Comparison of ENCODE assay signal across 27 mouse cellular contexts in the genomic region with DNA sequence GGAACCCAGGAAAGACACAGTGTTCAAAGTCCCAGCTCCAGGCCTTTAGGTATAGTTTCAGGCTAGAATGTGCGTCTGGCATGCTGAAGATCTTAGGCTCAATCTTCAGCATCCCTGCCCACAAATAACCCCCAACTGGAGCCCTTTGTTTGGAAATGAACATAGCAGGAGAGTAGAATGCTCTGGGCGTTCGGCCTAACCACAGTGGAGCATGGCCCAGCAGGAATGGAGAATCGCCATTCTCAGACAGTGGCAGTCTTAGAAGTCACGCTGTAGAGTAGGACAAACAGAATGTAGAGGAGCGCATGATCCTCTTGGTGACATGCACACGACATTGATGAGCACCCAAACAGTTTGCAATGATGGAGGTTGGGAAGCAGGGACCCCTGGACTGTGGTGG. TPM values are rescaled to one million over a fixed set of nuclear protein-coding genes. Genes with fewer than 3 reads are reported as not detected.
DNase-seq lines count a peak whose midpoint lies in the region; ATAC-seq and TF ChIP-seq lines count a peak whose summit lies in the region.
"Had no signal": no experiment of that assay in that cellular context is flagged by ENCODE, and none has a peak within 500 bp of the region (broad histone marks: within the 10 kb centered on the region; RNA-seq: fewer than 3 reads in every experiment).

No protein-coding gene starts in this region.

- WGBS in cerebellum, adult 2 months = 33% methylated on average over 7 of the region's 7 CpGs
- WGBS in forebrain, embryonic 13.5 days = 72% methylated on average over 7 of the region's 7 CpGs
- WGBS in forebrain, embryonic 14.5 days = 67% methylated on average over 7 of the region's 7 CpGs
- 59% methylated on average over 7 of the region's 7 CpGs for WGBS in hindbrain, postnatal 0 days
- WGBS in hindbrain, embryonic 12.5 days = 74% methylated on average over 7 of the region's 7 CpGs

- peak overlapping the region; percentile 81; the same call in 1 of the 2 replicates for H3K27ac ChIP-seq in cerebellum, adult 2 months (ENCODE audit: insufficient read depth, low read length)
- 0 out of 2 replicates have a peak overlapping the region, but pooled peaks have one; percentile 8 for H3K27ac ChIP-seq in forebrain, embryonic 13.5 days
- H3K27ac ChIP-seq in forebrain, embryonic 14.5 days (ENCODE audit: low read depth, low read length) = no peak overlapping the region
- peak overlapping the region; percentile 92; the same call in 1 of the 2 replicates for H3K27ac ChIP-seq in hindbrain, postnatal 0 days
- no peak overlapping the region for H3K27ac ChIP-seq in hindbrain, embryonic 12.5 days
- H3K27ac ChIP-seq: embryonic facial prominence, embryonic 13.5 days; heart, embryonic 13.5 days; hindbrain, embryonic 14.5 days; kidney, embryonic 15.5 days had no signal

- H3K4me2 ChIP-seq in forebrain, embryonic 13.5 days = no peak overlapping the region
- no peak overlapping the region for H3K4me2 ChIP-seq in forebrain, embryonic 14.5 days (ENCODE audit: low read length)
- H3K4me2 ChIP-seq in hindbrain, postnatal 0 days (ENCODE audit: low read depth, low read length) = no peak overlapping the region
- no peak overlapping the region for H3K4me2 ChIP-seq in hindbrain, embryonic 12.5 days (replicated peaks)
- H3K4me2 ChIP-seq: embryonic facial prominence, embryonic 13.5 days; forebrain, embryonic 15.5 days; heart, embryonic 13.5 days; kidney, embryonic 15.5 days had no signal

- no peak overlapping the region for H3K4me3 ChIP-seq in cerebellum, adult 2 months (replicated peaks; ENCODE audit: insufficient read depth, low read depth, low read length)
- H3K4me3 ChIP-seq in forebrain, embryonic 13.5 days = no peak overlapping the region
- H3K4me3 ChIP-seq in forebrain, embryonic 14.5 days (ENCODE audit: low read depth, low read length) = no peak overlapping the region
- H3K4me3 ChIP-seq in hindbrain, postnatal 0 days (ENCODE audit: low read length) = no peak overlapping the region
- no peak overlapping the region for H3K4me3 ChIP-seq in hindbrain, embryonic 12.5 days
- H3K4me3 ChIP-seq: embryonic facial prominence, embryonic 13.5 days; forebrain, embryonic 15.5 days; heart, embryonic 13.5 days; kidney, embryonic 15.5 days had no signal

- TF ChIP-seq CTCF in cerebellum, adult 2 months (IDR thresholded peaks at IDR 0.05; ENCODE audit: borderline replicate concordance, insufficient read depth, low read depth, low read length) = no peak
- no peak for TF ChIP-seq CTCF in hindbrain, postnatal 0 days (IDR thresholded peaks at IDR 0.05; ENCODE audit: low read depth)

- peaks cover 38% of the 10 kb centered on the region for H3K4me1 ChIP-seq in cerebellum, adult 2 months (ENCODE audit: control insufficient read depth, insufficient read depth, low read length)
- peaks cover 58% of the 10 kb centered on the region for H3K4me1 ChIP-seq in forebrain, embryonic 13.5 days
- H3K4me1 ChIP-seq in forebrain, embryonic 14.5 days (ENCODE audit: control insufficient read depth, insufficient read depth, low read length) = peaks cover 30% of the 10 kb centered on the region
- peaks cover 25% of the 10 kb centered on the region for H3K4me1 ChIP-seq in hindbrain, postnatal 0 days (ENCODE audit: insufficient read depth, low read length)
- peaks cover 44% of the 10 kb centered on the region for H3K4me1 ChIP-seq in hindbrain, embryonic 12.5 days

- no peaks in the 10 kb centered on the region for H3K27me3 ChIP-seq in cerebellum, adult 2 months (ENCODE audit: control insufficient read depth, insufficient read depth, low read length)
- H3K27me3 ChIP-seq in forebrain, embryonic 13.5 days = peaks cover 61% of the 10 kb centered on the region
- H3K27me3 ChIP-seq in forebrain, embryonic 14.5 days (replicated peaks; ENCODE audit: control insufficient read depth, insufficient read depth, low read length) = peaks cover 22% of the 10 kb centered on the region
- no peaks in the 10 kb centered on the region for H3K27me3 ChIP-seq in hindbrain, postnatal 0 days (ENCODE audit: insufficient read depth, low read length)
- peaks cover 70% of the 10 kb centered on the region for H3K27me3 ChIP-seq in hindbrain, embryonic 12.5 days

- ATAC-seq in forebrain, embryonic 13.5 days = no peak
- ATAC-seq in forebrain, embryonic 14.5 days = no peak
- no peak for ATAC-seq in hindbrain, postnatal 0 days
- ATAC-seq in hindbrain, embryonic 12.5 days (ENCODE audit: low FRiP score) = no peak
- ATAC-seq: forebrain, embryonic 15.5 days; intestine, embryonic 16.5 days; Patski had no signal

- H3K36me3 ChIP-seq in forebrain, embryonic 13.5 days (ENCODE audit: poor library complexity, severe bottlenecking) = no peaks in the 10 kb centered on the region
- no peaks in the 10 kb centered on the region for H3K36me3 ChIP-seq in forebrain, embryonic 14.5 days (ENCODE audit: control insufficient read depth, insufficient read depth, low read length)
- no peaks in the 10 kb centered on the region for H3K36me3 ChIP-seq in hindbrain, postnatal 0 days (ENCODE audit: insufficient read depth, low read length)
- H3K36me3 ChIP-seq in hindbrain, embryonic 12.5 days = no peaks in the 10 kb centered on the region
- H3K36me3 ChIP-seq: embryonic facial prominence, embryonic 13.5 days; forebrain, embryonic 15.5 days; heart, embryonic 13.5 days; kidney, embryonic 15.5 days had no signal

- peak in 1 of 2 experiments; percentile 39 for DNase-seq in cerebellum, adult 2 months
- no peak for DNase-seq in cerebellum, postnatal 36 days
- DNase-seq in forebrain, embryonic 14.5 days (ENCODE audit: low spot score) = no peak
- DNase-seq in hindbrain, postnatal 0 days (ENCODE audit: low spot score) = no peak
- DNase-seq in NIH3T3 (ENCODE audit: low read depth) = peak; percentile 78
- DNase-seq in frontal cortex, postnatal 10 days (ENCODE audit: low spot score in 2 of 2) = no peak
- DNase-seq: adrenal gland, adult 2 months; adrenal gland, postnatal 25 days; gastrocnemius, postnatal 36 days; heart, adult 11 months; heart, postnatal 36 days; kidney, adult 2 months had no signal

- no peak for TF ChIP-seq POLR2A in cerebellum, adult 2 months (IDR thresholded peaks at IDR 0.05; ENCODE audit: borderline replicate concordance, insufficient read depth, low read length)

- H3K9me3 ChIP-seq in forebrain, embryonic 13.5 days (replicated peaks) = no peaks in the 10 kb centered on the region
- H3K9me3 ChIP-seq in forebrain, embryonic 14.5 days (replicated peaks; ENCODE audit: control insufficient read depth, low read length) = no peaks in the 10 kb centered on the region
- H3K9me3 ChIP-seq in hindbrain, postnatal 0 days (ENCODE audit: low read length) = no peaks in the 10 kb centered on the region
- no peaks in the 10 kb centered on the region for H3K9me3 ChIP-seq in hindbrain, embryonic 12.5 days (replicated peaks)
- H3K9me3 ChIP-seq: embryonic facial prominence, embryonic 13.5 days; forebrain, embryonic 15.5 days; heart, embryonic 13.5 days; kidney, embryonic 15.5 days had no signal

- H3K9ac ChIP-seq in forebrain, embryonic 13.5 days = no peak overlapping the region
- H3K9ac ChIP-seq in forebrain, embryonic 14.5 days (ENCODE audit: low read length) = no peak overlapping the region
- no peak overlapping the region for H3K9ac ChIP-seq in hindbrain, postnatal 0 days (replicated peaks; ENCODE audit: low read length)
- no peak overlapping the region for H3K9ac ChIP-seq in hindbrain, embryonic 12.5 days
- H3K9ac ChIP-seq: embryonic facial prominence, embryonic 13.5 days; forebrain, embryonic 15.5 days; heart, embryonic 13.5 days; hindbrain, embryonic 14.5 days; kidney, embryonic 15.5 days had no signal

RNA-seq across cellular contexts. Expression of a gene that starts 5.5 kb away (rescaled TPM):
- polyA plus RNA-seq in cerebellum, adult 2 months (2012; rRNA removed) = 851 and 853 TPM in 2 replicates
- 9.1 and 10.6 TPM in 2 replicates for polyA plus RNA-seq in forebrain, embryonic 13.5 days (2015; fragmentation: Nextera tagmentation; extraction: Ambion mirVana)
- 25.7 and 31.8 TPM in 2 replicates for polyA plus RNA-seq in forebrain, embryonic 14.5 days (2014; fragmentation: Nextera tagmentation; extraction: Ambion mirVana)
- total RNA-seq in hindbrain, postnatal 0 days (2014; rRNA removed) = 96.8 and 111 TPM in 2 replicates
- 202 and 222 TPM in 2 replicates for polyA plus RNA-seq in hindbrain, postnatal 0 days (2015; fragmentation: Nextera tagmentation; extraction: Ambion mirVana)
- 2.5 and 2.9 TPM in 2 replicates for polyA plus RNA-seq in hindbrain, embryonic 12.5 days (2016; fragmentation: Nextera tagmentation; extraction: Ambion mirVana)
- total RNA-seq: common myeloid progenitor, adult 5-6 weeks; gastrocnemius, postnatal 36 days; heart, postnatal 36 days; MEL had no signal
- polyA plus RNA-seq: C2C12; heart, embryonic 13.5 days; heart, postnatal 0 days; Patski had no signal

RNA-seq across cellular contexts. Expression of a gene that starts 11.2 kb away (rescaled TPM):
- polyA plus RNA-seq in cerebellum, adult 2 months (2012; rRNA removed) = 41.4 and 45.4 TPM in 2 replicates
- 3.5 TPM in 2 replicates for polyA plus RNA-seq in forebrain, embryonic 13.5 days (2015; fragmentation: Nextera tagmentation; extraction: Ambion mirVana)
- polyA plus RNA-seq in forebrain, embryonic 14.5 days (2014; fragmentation: Nextera tagmentation; extraction: Ambion mirVana) = 16.8 and 17.4 TPM in 2 replicates
- 146 and 153 TPM in 2 replicates for total RNA-seq in hindbrain, postnatal 0 days (2014; rRNA removed)
- polyA plus RNA-seq in hindbrain, postnatal 0 days (2015; fragmentation: Nextera tagmentation; extraction: Ambion mirVana) = 18.3 and 19.9 TPM in 2 replicates
- polyA plus RNA-seq in hindbrain, embryonic 12.5 days (2016; fragmentation: Nextera tagmentation; extraction: Ambion mirVana) = 26.0 and 30.7 TPM in 2 replicates
- total RNA-seq: common myeloid progenitor, adult 5-6 weeks; gastrocnemius, postnatal 36 days; heart, postnatal 36 days; MEL had no signal
- polyA plus RNA-seq: heart, embryonic 13.5 days had no signal

RNA-seq across cellular contexts. Expression of a gene that starts 22.9 kb away (rescaled TPM):
- not detected in 2 replicates for polyA plus RNA-seq in cerebellum, adult 2 months (2012; rRNA removed)
- polyA plus RNA-seq in forebrain, embryonic 13.5 days (2015; fragmentation: Nextera tagmentation; extraction: Ambion mirVana) = not detected in 2 replicates
- polyA plus RNA-seq in forebrain, embryonic 14.5 days (2014; fragmentation: Nextera tagmentation; extraction: Ambion mirVana) = not detected in 2 replicates
- not detected in 2 replicates for total RNA-seq in hindbrain, postnatal 0 days (2014; rRNA removed)
- polyA plus RNA-seq in hindbrain, postnatal 0 days (2015; fragmentation: Nextera tagmentation; extraction: Ambion mirVana) = not detected in 2 replicates
- polyA plus RNA-seq in hindbrain, embryonic 12.5 days (2016; fragmentation: Nextera tagmentation; extraction: Ambion mirVana) = not detected in 2 replicates
- total RNA-seq: adrenal gland, adult 2 months; adrenal gland, postnatal 25 days; common myeloid progenitor, adult 5-6 weeks; gastrocnemius, adult 8-10 months; gastrocnemius, postnatal 36 days; heart, postnatal 36 days; MEL had no signal
- polyA plus RNA-seq: adrenal gland, adult 2 months; C2C12; embryonic facial prominence, embryonic 13.5 days; forebrain, embryonic 15.5 days; frontal cortex, adult 2 months; heart, embryonic 13.5 days; heart, postnatal 0 days; hindbrain, embryonic 14.5 days; intestine, embryonic 16.5 days; kidney, adult 2 months; kidney, embryonic 15.5 days; Patski had no signal

RNA-seq across cellular contexts. Expression of a gene that starts 28.3 kb away (rescaled TPM):
- polyA plus RNA-seq in cerebellum, adult 2 months (2012; rRNA removed) = 87.9 and 89.8 TPM in 2 replicates
- polyA plus RNA-seq in forebrain, embryonic 13.5 days (2015; fragmentation: Nextera tagmentation; extraction: Ambion mirVana) = 11.9 and 15.0 TPM in 2 replicates
- polyA plus RNA-seq in forebrain, embryonic 14.5 days (2014; fragmentation: Nextera tagmentation; extraction: Ambion mirVana) = 16.0 and 16.3 TPM in 2 replicates
- total RNA-seq in hindbrain, postnatal 0 days (2014; rRNA removed) = 53.2 and 60.5 TPM in 2 replicates
- polyA plus RNA-seq in hindbrain, postnatal 0 days (2015; fragmentation: Nextera tagmentation; extraction: Ambion mirVana) = 143 and 153 TPM in 2 replicates
- polyA plus RNA-seq in hindbrain, embryonic 12.5 days (2016; fragmentation: Nextera tagmentation; extraction: Ambion mirVana) = 30.0 and 35.0 TPM in 2 replicates

RNA-seq across cellular contexts. Expression of a gene that starts 59.6 kb away (rescaled TPM):
- polyA plus RNA-seq in cerebellum, adult 2 months (2012; rRNA removed) = 0.16 and 0.23 TPM in 2 replicates
- polyA plus RNA-seq in forebrain, embryonic 13.5 days (2015; fragmentation: Nextera tagmentation; extraction: Ambion mirVana) = 0.05 TPM in 1 of 2 replicates, not detected in the other
- 0.05 and 0.14 TPM in 2 replicates for polyA plus RNA-seq in forebrain, embryonic 14.5 days (2014; fragmentation: Nextera tagmentation; extraction: Ambion mirVana)
- 0.22 and 0.37 TPM in 2 replicates for total RNA-seq in hindbrain, postnatal 0 days (2014; rRNA removed)
- polyA plus RNA-seq in hindbrain, postnatal 0 days (2015; fragmentation: Nextera tagmentation; extraction: Ambion mirVana) = 0.35 and 0.41 TPM in 2 replicates
- polyA plus RNA-seq in hindbrain, embryonic 12.5 days (2016; fragmentation: Nextera tagmentation; extraction: Ambion mirVana) = not detected in 2 replicates
- total RNA-seq: adrenal gland, postnatal 25 days; common myeloid progenitor, adult 5-6 weeks; gastrocnemius, adult 8-10 months; gastrocnemius, postnatal 36 days; heart, postnatal 36 days; MEL had no signal
- polyA plus RNA-seq: adrenal gland, adult 2 months; embryonic facial prominence, embryonic 13.5 days; heart, embryonic 13.5 days; heart, postnatal 0 days; Patski had no signal

Comparison
In these comparisons a context has a peak if more than half of its experiments do, and no peak if none do; other contexts are left out.
1. H3K27ac ChIP-seq: peak in cerebellum, adult 2 months (single experiment), forebrain, embryonic 13.5 days (single experiment) and hindbrain, postnatal 0 days (single experiment); none in forebrain, embryonic 14.5 days (single experiment) and hindbrain, embryonic 12.5 days (single experiment).